In the genomic region with DNA sequence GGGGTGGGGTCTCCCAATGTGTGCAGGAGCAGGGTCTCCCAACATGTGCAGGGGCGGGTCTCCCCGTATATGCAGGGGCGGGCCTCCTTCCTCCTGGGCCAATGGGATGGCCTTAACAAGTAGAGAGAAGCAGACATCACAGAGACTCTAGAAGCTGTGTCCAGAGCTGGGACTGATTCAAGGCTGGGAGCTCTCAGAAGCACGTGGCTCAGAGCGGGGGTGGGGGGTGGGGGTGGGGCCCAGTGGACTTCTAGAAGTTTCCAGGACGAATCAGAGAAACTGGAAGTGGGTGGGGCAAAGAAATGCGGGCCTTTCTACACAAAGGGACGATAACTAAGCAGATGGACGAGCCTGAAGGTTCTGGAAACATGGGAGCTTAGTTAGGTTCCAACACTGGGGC, we compare ENCODE assay signal across 22 mouse cellular contexts. TPM values are rescaled to one million over a fixed set of nuclear protein-coding genes. Genes with fewer than 3 reads are reported as not detected.
"Had no signal": no experiment of that assay in that cellular context is flagged by ENCODE, and none has a peak within 500 bp of the region (broad histone marks: within the 10 kb centered on the region; RNA-seq: fewer than 3 reads in every experiment).

No protein-coding gene starts in this region.

- H3K27me3 ChIP-seq: liver, embryonic 13.5 days; midbrain, embryonic 13.5 days; neural tube, embryonic 15.5 days had no signal

- H3K4me3 ChIP-seq: kidney, embryonic 15.5 days; layer of hippocampus, adult 2 months; liver, embryonic 13.5 days; midbrain, embryonic 10.5 days; midbrain, embryonic 13.5 days; myocyte; neural tube, embryonic 15.5 days had no signal

- H3K27ac ChIP-seq: kidney, embryonic 15.5 days; layer of hippocampus, adult 2 months; liver, embryonic 13.5 days; midbrain, embryonic 10.5 days; neural tube, embryonic 15.5 days; stomach, postnatal 0 days had no signal

- H3K4me2 ChIP-seq: kidney, embryonic 15.5 days; liver, embryonic 13.5 days; midbrain, embryonic 13.5 days; neural tube, embryonic 15.5 days had no signal

- ATAC-seq: midbrain, embryonic 13.5 days; midbrain, embryonic 16.5 days had no signal

- H3K4me1 ChIP-seq: liver, embryonic 13.5 days had no signal

- H3K9ac ChIP-seq: kidney, embryonic 15.5 days; liver, embryonic 13.5 days; midbrain, embryonic 13.5 days; neural tube, embryonic 15.5 days had no signal

- H3K9me3 ChIP-seq: kidney, embryonic 15.5 days; liver, embryonic 13.5 days; midbrain, embryonic 10.5 days; midbrain, embryonic 13.5 days; neural tube, embryonic 15.5 days had no signal

- H3K36me3 ChIP-seq: kidney, embryonic 15.5 days; liver, embryonic 13.5 days had no signal

- DNase-seq: kidney, adult 11 months; kidney, adult 8-10 months; kidney, postnatal 14 days; layer of hippocampus, adult 9-11 months; liver, embryonic 13.5 days; lung, adult 2 months; right cerebral cortex, adult 18-20 months; right cerebral cortex, postnatal 14 days; right cerebral cortex, postnatal 4 days; thymus, adult 2 months; thymus, postnatal 14 days; thymus, postnatal 4 days had no signal

RNA-seq across cellular contexts. Expression of a gene that starts 49.9 kb away (rescaled TPM):
- polyA plus RNA-seq: liver, adult 2 months; liver, embryonic 13.5 days; liver, embryonic 16.5 days; myocyte had no signal
